Mouse (Mus musculus): ENCODE data around the gene Ncbp2.

The Ncbp2 gene

GRCm38 (mm10) chr16:32010330-32010729 is 62.0 kb downstream of the Ncbp2 start:
- no peak for DNase-seq
